Mouse (Mus musculus): ENCODE measurements around the gene Entpd3. TPM values are rescaled to one million over a fixed set of nuclear protein-coding genes. Genes with fewer than 3 reads are reported as not detected.

The Entpd3 gene
- polyA plus RNA-seq, 1 experiment from 2014 or later = not detected

- Histone ChIP-seq H3K4me2 (no peak overlapping the region), H3K4me3 (replicated peaks) (no peak overlapping the region), H3K27ac (replicated peaks) (no peak overlapping the region), H3K9ac (no peak overlapping the region), H3K4me1 (replicated peaks) (no peaks in the 10 kb centered on the region), H3K9me3 (replicated peaks) (no peaks in the 10 kb centered on the region), H3K27me3 (no peaks in the 10 kb centered on the region), H3K36me3 (replicated peaks) (no peaks in the 10 kb centered on the region)
- no peak for ATAC-seq (ENCODE audit: insufficient read depth)
- WGBS (ENCODE audit: insufficient replicate concordance) = 59% methylated on average over 3 of the region's 3 CpGs
Measured at GRCm38 (mm10) chr9:120511781-120512180, 27.8 kb upstream of the Entpd3 start.

- H3K4me2 ChIP-seq = no peak overlapping the region
- no peak for ATAC-seq (ENCODE audit: insufficient read depth)
- 18% methylated on average over 8 of the region's 8 CpGs for WGBS (ENCODE audit: insufficient replicate concordance)
- no peaks in the 10 kb centered on the region; the same call in 1 of the 2 replicates for H3K27me3 ChIP-seq
- H3K27ac ChIP-seq (replicated peaks) = no peak overlapping the region
- H3K9me3 ChIP-seq (replicated peaks) = no peaks in the 10 kb centered on the region
- no peak overlapping the region for H3K4me3 ChIP-seq (replicated peaks)
- no peaks in the 10 kb centered on the region for H3K36me3 ChIP-seq (replicated peaks)
- no peaks in the 10 kb centered on the region for H3K4me1 ChIP-seq (replicated peaks)
- H3K9ac ChIP-seq = no peak overlapping the region
Measured at GRCm38 (mm10) chr9:120516720-120517119, 22.9 kb upstream of the Entpd3 start.

- Histone ChIP-seq H3K36me3 (replicated peaks) (no peaks in the 10 kb centered on the region), H3K9me3 (replicated peaks) (no peaks in the 10 kb centered on the region), H3K4me1 (replicated peaks) (no peaks in the 10 kb centered on the region), H3K27me3 (no peaks in the 10 kb centered on the region; the same call in 1 of the 2 replicates), H3K27ac (replicated peaks) (no peak overlapping the region), H3K4me3 (replicated peaks) (no peak overlapping the region), H3K9ac (no peak overlapping the region), H3K4me2 (no peak overlapping the region)
- WGBS (ENCODE audit: insufficient replicate concordance) = 58% methylated on average over 3 of the region's 3 CpGs
- ATAC-seq (ENCODE audit: insufficient read depth) = no peak
Measured at GRCm38 (mm10) chr9:120518946-120519345, 20.7 kb upstream of the Entpd3 start.

GRCm38 (mm10) chr9:120519469-120520125, 20.0 kb upstream of the Entpd3 start:
- no peak for ATAC-seq (ENCODE audit: insufficient read depth)
- H3K36me3 ChIP-seq (replicated peaks) = no peaks in the 10 kb centered on the region
- no peak overlapping the region for H3K4me3 ChIP-seq (replicated peaks)
- 60% methylated on average over 19 of the region's 19 CpGs for WGBS (ENCODE audit: insufficient replicate concordance)
- no peak overlapping the region for H3K27ac ChIP-seq (replicated peaks)
- H3K4me2 ChIP-seq = no peak overlapping the region
- H3K9ac ChIP-seq = no peak overlapping the region
- H3K4me1 ChIP-seq (replicated peaks) = no peaks in the 10 kb centered on the region
- H3K9me3 ChIP-seq (replicated peaks) = no peaks in the 10 kb centered on the region
- H3K27me3 ChIP-seq = no peaks in the 10 kb centered on the region; the same call in 1 of the 2 replicates

- ATAC-seq (ENCODE audit: insufficient read depth) = no peak
- no peak overlapping the region for H3K27ac ChIP-seq (replicated peaks)
- WGBS (ENCODE audit: insufficient replicate concordance) = 28% methylated on average over 1 of the region's 1 CpGs
Measured at GRCm38 (mm10) chr9:120521161-120521560, 18.5 kb upstream of the Entpd3 start.

GRCm38 (mm10) chr9:120527270-120527669, 12.3 kb upstream of the Entpd3 start:
- no peak overlapping the region for H3K27ac ChIP-seq (replicated peaks)
- ATAC-seq (ENCODE audit: insufficient read depth) = no peak
- H3K9ac ChIP-seq = no peak overlapping the region
- H3K4me3 ChIP-seq (replicated peaks) = no peak overlapping the region
- H3K9me3 ChIP-seq (replicated peaks) = no peaks in the 10 kb centered on the region
- no peaks in the 10 kb centered on the region for H3K36me3 ChIP-seq (replicated peaks)
- H3K4me2 ChIP-seq = no peak overlapping the region
- H3K27me3 ChIP-seq = no peaks in the 10 kb centered on the region
- 52% methylated on average over 4 of the region's 4 CpGs for WGBS (ENCODE audit: insufficient replicate concordance)
- no peaks in the 10 kb centered on the region for H3K4me1 ChIP-seq (replicated peaks)

More at GRCm38 (mm10) chr9:120521161-120521560, 18.5 kb upstream of the Entpd3 start:
- Histone ChIP-seq H3K36me3 (replicated peaks) (no peaks in the 10 kb centered on the region), H3K27me3 (no peaks in the 10 kb centered on the region; the same call in 1 of the 2 replicates), H3K4me2 (no peak overlapping the region), H3K4me3 (replicated peaks) (no peak overlapping the region), H3K9me3 (replicated peaks) (no peaks in the 10 kb centered on the region), H3K4me1 (replicated peaks) (no peaks in the 10 kb centered on the region), H3K9ac (no peak overlapping the region)

GRCm38 (mm10) chr9:120527919-120528318, 11.7 kb upstream of the Entpd3 start:
- Histone ChIP-seq H3K4me1 (replicated peaks) (no peaks in the 10 kb centered on the region), H3K9ac (no peak overlapping the region), H3K9me3 (replicated peaks) (no peaks in the 10 kb centered on the region), H3K4me3 (replicated peaks) (no peak overlapping the region), H3K27me3 (no peaks in the 10 kb centered on the region), H3K27ac (replicated peaks) (no peak overlapping the region), H3K36me3 (replicated peaks) (no peaks in the 10 kb centered on the region), H3K4me2 (no peak overlapping the region)
- no peak for ATAC-seq (ENCODE audit: insufficient read depth)
- WGBS (ENCODE audit: insufficient replicate concordance) = 63% methylated on average over 8 of the region's 8 CpGs

- 56% methylated on average over 17 of the region's 17 CpGs for WGBS (ENCODE audit: insufficient replicate concordance)
- no peak overlapping the region for H3K4me2 ChIP-seq
- no peaks in the 10 kb centered on the region for H3K9me3 ChIP-seq (replicated peaks)
- no peaks in the 10 kb centered on the region for H3K27me3 ChIP-seq
- no peaks in the 10 kb centered on the region for H3K4me1 ChIP-seq (replicated peaks)
- ATAC-seq (ENCODE audit: insufficient read depth) = no peak
- H3K4me3 ChIP-seq (replicated peaks) = no peak overlapping the region
- H3K9ac ChIP-seq = no peak overlapping the region
- H3K36me3 ChIP-seq (replicated peaks) = no peaks in the 10 kb centered on the region
- no peak overlapping the region for H3K27ac ChIP-seq (replicated peaks)
Measured at GRCm38 (mm10) chr9:120528815-120529510, 10.7 kb upstream of the Entpd3 start.

- WGBS (ENCODE audit: insufficient replicate concordance) = 61% methylated on average over 5 of the region's 5 CpGs
Measured at GRCm38 (mm10) chr9:120530471-120530870, 9.1 kb upstream of the Entpd3 start.

GRCm38 (mm10) chr9:120532062-120532461, 7.6 kb upstream of the Entpd3 start:
- Histone ChIP-seq H3K36me3 (replicated peaks) (no peaks in the 10 kb centered on the region), H3K9me3 (replicated peaks) (no peaks in the 10 kb centered on the region), H3K4me3 (replicated peaks) (no peak overlapping the region), H3K27me3 (peaks cover under 1% of the 10 kb centered on the region; the same call in 1 of the 2 replicates), H3K27ac (replicated peaks) (no peak overlapping the region), H3K4me2 (no peak overlapping the region), H3K4me1 (replicated peaks) (no peaks in the 10 kb centered on the region), H3K9ac (no peak overlapping the region)
- WGBS (ENCODE audit: insufficient replicate concordance) = 57% methylated on average over 6 of the region's 6 CpGs
- no peak for ATAC-seq (ENCODE audit: insufficient read depth)

More at GRCm38 (mm10) chr9:120530471-120530870, 9.1 kb upstream of the Entpd3 start:
- Histone ChIP-seq H3K4me2 (no peak overlapping the region), H3K4me1 (replicated peaks) (no peaks in the 10 kb centered on the region), H3K9ac (no peak overlapping the region), H3K9me3 (replicated peaks) (no peaks in the 10 kb centered on the region), H3K4me3 (replicated peaks) (no peak overlapping the region), H3K36me3 (replicated peaks) (no peaks in the 10 kb centered on the region), H3K27me3 (no peaks in the 10 kb centered on the region), H3K27ac (replicated peaks) (no peak overlapping the region)
- no peak for ATAC-seq (ENCODE audit: insufficient read depth)

- Histone ChIP-seq H3K4me3 (replicated peaks) (no peak overlapping the region), H3K9me3 (replicated peaks) (no peaks in the 10 kb centered on the region), H3K36me3 (replicated peaks) (no peaks in the 10 kb centered on the region), H3K27ac (replicated peaks) (no peak overlapping the region), H3K9ac (no peak overlapping the region), H3K27me3 (peaks cover 5% of the 10 kb centered on the region; the same call in 1 of the 2 replicates), H3K4me2 (no peak overlapping the region), H3K4me1 (replicated peaks) (no peaks in the 10 kb centered on the region)
- WGBS (ENCODE audit: insufficient replicate concordance) = 66% methylated on average over 6 of the region's 6 CpGs
- ATAC-seq (ENCODE audit: insufficient read depth) = no peak
Measured at GRCm38 (mm10) chr9:120532691-120533090, 6.9 kb upstream of the Entpd3 start.

Measured in liver, embryonic 15.5 days (tissue).